Mouse (Mus musculus) adrenal gland, adult (tissue): ENCODE results near the gene Cd79a.
A peak's percentile ranks its signal among the peaks of the same experiment; 100 is the strongest.

ENCODE experiments used
- DNase-seq, 2 experiments: peaks; one replicate each; pipeline ENCODE4 v3.0.0; 2022 to 2023; ENCODE audit warnings: low spot score in 1 of 2; ENCODE audit not compliant: inconsistent age in 2 of 2

Gene Cd79a

DNA sequence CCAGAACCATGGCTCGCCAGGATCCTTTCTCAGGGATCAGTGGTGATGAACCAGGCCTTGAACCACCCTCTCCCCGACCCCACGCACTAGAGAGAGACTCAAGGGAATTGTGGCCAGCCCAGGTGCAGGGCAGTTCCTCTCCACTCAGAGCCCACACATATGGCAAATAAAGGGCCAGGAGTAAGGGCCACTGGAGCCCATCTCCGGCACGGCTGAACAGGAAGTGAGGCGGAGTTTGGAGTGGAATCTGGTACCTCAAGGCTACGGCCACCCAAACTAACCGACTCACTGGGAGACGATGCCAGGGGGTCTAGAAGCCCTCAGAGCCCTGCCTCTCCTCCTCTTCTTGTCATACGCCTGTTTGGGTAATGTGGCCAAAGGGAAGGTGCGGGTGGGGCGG is at the start of gene Cd79a:
Gene Cd79a (plus strand): TSS at position 158 of the 400 bp plus-strand sequence.
- DNase-seq: no peak

DNA sequence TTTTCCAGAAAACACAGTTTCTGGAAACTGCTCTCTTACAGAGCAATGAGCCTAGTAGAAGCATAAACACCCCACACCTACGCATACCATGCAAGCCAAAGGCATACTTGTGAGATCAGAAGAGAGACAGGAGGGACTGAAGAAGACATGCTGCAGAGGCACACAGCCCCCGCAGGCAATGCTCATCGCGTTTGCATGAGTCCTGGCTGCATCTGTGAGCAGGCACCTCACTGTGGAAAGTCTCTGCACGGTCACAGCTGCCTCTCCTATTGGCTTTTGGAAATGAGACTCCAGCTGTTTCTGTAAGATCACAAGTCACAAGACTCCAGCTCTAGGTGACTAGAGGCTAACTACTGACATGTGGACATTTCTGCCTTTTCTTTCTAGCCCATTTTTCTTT is 47.0 kb upstream of the Cd79a start:
- DNase-seq: peak in 1 of 2 experiments; percentile 39

DNA sequence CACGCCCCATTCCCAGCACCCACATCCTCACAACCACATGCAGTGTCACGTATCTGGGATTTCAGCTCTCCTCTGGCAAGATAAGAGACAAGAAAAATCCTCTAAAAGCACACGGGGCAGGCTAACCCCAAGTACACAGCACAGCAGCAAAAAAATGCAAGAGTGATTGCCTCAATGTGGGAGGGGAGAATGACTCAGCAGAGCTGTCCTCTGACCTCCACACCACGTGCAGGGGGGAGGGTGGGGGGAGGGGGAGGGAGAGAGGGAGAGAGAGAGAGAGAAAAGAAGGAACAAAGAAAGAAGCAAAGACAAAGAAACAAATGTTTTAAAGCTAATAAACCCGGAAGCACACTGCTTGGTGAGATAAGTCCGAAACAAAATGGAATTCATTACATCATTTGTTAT is 46.3 kb upstream of the Cd79a start:
- peak; percentile 57 to 82 for DNase-seq

DNA sequence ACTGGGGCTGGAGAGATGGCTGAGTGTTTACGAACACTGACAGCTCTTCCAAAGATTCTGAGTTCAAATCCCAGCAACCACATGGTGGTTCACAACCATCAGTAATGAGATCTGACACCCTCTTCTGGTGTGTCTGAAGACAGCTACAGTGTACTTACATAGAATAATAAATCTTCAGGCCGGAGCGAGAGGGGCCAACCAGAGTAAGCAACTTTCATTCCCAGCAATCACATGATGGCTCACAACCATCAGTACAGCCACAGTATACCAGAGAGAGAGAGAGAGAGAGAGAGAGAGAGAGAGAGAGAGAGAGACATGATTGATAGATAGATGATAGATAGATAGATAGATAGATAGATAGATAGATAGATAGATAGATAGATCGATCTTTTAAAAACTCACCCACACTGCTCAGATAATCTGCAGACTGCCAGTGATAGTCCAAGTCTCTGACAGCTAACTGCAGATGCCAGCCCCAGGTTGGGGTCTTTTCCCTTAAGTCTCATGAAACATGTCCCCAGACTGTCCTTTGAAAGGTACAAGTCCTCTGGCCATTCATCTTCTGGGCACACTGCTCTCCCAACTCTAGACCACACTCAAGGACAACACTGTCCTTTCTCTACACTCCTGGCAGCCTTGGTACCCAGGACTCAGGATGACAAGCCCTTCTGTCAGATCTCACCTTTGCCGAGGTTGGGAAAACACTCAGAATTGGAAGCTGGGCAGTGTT is 45.4 kb upstream of the Cd79a start:
- DNase-seq: peak in 1 of 2 experiments; percentile 31

DNA sequence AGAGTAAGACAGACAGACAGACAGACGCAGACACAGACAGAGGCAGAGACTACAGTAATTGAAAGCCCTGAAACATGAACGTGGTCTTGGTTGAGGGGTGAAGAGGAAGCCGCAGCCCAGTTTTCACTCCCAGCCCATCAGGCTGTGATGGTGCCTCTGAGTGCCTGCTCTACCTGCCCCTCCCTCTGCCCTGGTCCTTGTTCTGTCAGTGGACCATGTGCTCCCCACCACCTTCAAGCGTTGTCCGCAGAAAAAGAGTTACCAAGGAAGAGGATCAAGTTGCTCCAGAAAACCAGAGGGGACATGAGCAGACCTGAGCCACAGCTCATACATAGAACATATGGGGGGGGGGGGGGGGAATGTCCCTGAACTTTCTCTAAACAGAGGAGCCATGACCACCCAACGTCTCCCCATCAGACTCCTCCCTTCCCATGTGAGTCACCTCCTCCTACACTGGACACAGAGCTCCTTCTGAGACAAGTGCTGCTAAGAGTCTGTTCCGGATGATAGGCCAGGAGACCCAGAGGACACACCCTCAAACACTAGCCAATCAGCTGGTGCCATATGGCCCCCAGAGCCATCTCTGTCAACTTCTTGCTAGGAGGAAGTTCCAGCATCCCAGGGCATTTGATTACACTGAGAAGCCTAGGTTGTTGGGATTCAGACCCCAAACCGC is 44.5 kb upstream of the Cd79a start:
- no peak for DNase-seq

DNA sequence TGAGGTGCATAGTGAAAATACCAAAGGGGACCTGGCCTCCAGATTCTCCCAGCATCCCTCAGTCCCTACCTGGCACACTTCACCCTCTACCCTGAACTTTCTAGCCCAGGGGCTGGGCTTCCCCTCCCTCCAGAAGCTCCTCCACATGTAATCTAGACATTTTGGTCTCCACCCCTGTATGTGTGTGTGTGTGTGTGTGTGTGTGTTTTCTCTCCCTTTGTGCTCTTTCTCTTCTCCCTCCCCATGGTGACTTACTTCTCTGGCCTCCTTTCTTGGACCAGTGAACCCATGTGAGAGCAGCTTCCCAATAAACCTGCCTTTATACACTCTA is 44.0 kb upstream of the Cd79a start:
- DNase-seq: no peak

DNA sequence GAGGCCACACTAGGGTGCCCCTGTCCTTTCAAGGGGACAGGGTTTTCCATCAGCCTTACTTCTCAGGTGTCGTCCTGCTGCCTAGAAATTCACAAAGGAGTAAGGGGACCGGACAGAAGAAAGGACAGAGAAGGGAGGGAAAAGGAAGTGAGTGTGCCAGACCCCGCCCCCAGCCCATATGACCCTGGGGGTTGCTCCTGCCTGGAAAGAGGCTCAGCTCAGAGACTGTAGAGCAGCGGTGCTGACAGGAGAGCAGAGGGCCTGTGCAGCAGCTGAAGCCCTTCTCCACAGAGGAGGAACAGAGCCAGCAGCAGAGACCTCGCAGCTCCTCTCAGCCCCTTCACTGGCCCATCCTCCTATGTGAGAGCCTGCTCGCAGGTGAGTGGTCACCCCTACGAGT is 43.5 kb upstream of the Cd79a start:
- DNase-seq: no peak

DNA sequence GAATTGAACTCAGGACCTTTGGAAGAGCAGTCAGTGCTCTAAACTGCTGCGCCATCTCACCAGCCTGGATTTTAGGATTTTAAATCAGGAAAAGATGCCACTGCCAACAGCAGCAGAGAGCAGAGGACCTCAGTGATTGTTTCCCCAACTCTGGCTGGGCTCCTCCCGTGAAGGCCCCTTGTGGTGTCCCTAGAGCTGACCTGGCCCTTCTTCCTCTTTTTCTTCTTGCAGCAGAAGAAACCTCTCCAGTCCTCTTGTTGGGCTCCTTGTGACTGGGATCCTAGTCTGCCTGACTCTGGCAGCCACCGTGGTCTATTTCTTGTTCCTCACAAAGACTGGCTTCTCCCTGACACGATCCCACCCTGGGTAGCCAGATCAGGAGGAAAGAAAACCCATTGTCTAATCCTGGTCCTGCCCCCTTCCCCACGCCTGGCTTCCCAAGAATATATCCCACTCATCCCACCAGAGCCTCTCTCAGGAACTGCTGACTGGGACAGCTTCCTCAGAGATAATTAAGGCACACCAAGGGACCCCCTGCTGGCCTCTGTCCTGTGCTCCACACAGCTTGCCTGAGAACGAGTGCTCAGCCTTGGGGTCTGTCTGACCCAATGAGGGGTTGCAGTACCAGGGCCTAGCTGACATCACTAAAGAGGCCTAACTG is 40.6 kb upstream of the Cd79a start:
- DNase-seq: no peak

DNA sequence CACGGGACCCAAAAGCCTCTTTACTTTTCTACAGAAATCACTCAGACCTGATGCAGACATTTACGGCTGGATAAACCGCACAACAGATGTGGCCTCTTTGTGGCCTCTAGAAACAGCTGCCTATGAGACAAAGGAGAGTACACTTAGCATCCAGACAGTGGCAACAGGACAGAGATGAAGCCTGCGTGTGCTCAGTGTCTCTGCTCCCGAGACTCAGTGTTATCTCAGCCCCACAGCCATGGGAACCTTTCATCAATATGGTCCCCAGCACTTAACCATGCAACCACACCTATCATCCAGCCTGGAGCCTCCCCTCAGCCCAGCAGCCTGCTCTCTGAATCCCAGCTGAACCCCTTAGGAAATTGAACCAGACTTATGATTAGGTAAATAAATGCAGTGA is 37.9 kb upstream of the Cd79a start:
- DNase-seq: no peak

DNA sequence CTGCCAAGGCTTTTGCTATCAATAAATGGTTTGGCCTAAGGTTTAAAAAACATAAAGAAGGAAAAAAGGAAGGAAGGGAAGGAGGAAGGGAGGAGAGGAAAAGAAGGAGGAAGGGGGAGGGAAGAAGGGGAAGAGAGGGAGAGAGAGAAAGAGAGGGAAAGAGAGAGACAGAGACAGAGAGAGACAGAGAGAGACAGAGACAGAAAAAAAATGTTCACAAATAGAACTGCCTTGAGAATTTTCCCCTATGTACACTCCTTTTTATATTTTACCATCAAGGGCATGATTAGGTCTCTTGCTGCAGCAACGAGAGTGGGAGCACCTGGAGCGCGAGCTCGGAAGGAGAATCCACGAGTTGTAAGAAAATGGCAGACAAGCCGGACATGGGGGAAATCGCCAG is 35.3 kb upstream of the Cd79a start, which contains the start of gene Gm9844:
Gene Gm9844 (plus strand): TSS at position 301 of the 400 bp plus-strand sequence.
- no peak for DNase-seq

DNA sequence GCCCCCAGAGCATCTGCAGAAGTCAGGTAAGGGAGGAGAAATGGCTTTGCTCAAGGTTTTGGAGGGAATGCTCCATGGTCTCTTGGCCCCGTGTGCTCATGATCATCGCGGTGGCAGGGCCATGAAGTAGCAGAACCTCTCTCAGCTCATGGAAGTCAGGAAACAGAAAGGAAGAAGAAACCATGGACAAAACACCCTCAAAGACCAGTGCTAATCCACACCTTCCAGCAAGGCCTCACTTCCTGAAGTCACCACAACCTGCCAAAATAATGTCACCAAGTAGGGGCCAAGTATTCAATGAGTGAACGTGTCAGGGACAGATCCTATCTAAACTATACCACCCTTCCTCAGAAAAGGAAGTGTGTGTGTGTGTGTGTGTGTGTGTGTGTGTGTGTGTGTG is 34.3 kb upstream of the Cd79a start:
- DNase-seq: no peak

DNA sequence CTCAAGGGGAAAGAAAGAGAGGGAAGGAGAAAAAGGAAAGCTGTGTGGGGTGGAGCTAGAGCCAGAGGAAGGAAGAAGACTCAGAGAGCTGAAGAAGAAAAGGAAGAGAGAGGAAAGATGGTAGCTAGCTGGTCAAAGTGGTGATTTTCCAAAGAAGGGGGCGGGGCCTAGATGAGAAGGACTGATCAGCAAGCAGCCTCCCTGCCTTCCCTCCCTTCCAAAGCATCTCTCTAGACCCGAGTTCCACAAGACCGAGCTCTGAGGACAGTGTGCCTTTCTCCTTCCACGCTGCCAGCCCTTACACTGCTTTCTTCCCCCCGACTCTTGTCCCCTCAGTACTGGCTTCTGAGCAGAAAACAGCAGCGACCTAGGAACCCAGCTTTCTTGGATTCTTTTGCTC is 33.0 kb upstream of the Cd79a start:
- DNase-seq: no peak

DNA sequence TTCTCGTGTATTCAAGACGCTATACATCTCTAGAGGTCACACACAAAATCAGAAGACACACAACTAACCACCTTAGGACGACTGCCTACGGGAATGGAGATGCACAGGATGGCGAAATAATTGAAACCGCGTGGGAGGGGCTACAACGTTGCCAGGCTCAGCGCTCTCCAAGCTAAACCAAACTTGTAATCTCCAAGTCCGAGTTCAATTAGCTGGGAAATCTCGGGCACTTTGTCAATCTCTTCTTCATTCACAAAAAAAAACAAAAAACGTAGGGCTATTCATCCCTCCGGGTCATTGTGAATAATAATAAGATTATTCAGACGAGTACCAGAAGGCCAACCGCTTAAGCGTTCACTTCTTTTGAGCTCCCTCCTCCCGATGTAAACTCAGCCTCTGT is 28.1 kb upstream of the Cd79a start:
- DNase-seq: no peak

DNA sequence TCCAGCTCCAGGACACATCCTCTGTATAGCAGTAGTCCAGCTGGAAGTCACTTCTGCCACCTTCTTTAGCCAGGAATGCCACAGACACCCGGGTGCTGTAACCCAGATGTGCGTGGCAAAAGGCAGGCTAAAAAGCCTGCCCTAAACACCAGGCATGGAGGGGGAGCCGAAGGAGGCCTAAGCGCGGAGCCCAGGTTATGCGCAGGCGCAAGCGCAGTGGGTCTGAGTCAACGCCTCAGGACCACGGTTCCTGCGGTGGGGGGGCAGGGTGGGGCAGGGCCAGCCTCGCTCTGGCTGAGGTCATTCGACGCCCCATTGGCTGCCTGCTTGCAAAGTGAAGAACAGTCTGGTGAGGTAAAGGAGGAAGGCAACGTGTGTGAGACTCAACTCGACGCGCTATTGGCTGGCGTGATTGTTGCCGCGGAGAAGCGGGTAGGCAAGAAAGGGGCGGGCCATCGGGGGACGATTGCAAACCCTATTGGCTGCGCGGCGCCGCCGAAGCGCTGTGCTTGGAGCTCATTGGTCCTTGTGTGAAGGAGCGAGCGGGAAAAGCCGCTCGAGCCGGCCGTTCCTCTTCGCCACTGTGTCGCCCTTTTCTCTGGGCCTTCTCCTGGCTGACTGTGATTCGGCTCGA is 27.5 kb upstream of the Cd79a start, which contains the start of the genes Lypd4 and Dmrtc2:
Gene Lypd4 (minus strand): TSS at position 410 of the 634 bp plus-strand sequence.
Gene Dmrtc2 (plus strand): TSS at position 526 of the 634 bp plus-strand sequence.
- no peak for DNase-seq

DNA sequence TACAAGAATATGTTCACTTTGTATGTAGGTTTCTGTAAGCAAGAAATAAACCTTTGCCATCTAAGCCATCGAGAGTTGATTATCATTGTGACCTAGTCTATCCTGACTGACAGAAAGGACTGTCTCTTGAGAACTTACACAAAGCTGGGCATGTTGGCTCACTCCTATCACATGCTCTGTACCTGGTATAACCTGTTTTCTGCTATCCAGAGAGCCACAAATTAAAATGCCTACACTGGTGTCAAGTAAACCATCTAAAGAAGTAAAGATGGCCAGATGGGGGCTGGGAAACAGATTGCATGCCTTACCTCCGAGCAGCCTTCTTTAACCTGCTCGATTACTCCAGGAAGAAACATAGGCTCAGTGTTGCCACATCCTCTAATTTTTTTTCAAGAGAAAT is 19.6 kb upstream of the Cd79a start:
- DNase-seq: no peak

DNA sequence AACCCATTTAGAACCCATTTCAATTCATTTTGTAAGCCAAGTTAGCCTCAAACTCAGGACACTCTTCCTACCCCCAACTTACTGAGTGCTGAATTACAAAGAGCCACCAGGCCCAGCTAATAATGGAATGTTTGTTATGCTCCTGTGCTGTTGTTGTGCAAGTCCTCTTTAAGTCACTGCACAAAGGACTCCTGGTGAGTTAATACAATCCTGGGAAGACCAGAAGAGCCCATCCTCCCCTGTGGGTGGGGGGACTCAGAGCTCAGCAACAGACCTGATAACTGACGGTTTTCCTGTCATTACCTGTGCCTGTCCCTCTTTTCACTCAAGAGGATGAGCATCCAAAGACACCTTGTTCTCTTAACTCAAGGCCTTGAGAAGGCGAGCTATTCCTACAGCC is 17.6 kb upstream of the Cd79a start:
- no peak for DNase-seq

DNA sequence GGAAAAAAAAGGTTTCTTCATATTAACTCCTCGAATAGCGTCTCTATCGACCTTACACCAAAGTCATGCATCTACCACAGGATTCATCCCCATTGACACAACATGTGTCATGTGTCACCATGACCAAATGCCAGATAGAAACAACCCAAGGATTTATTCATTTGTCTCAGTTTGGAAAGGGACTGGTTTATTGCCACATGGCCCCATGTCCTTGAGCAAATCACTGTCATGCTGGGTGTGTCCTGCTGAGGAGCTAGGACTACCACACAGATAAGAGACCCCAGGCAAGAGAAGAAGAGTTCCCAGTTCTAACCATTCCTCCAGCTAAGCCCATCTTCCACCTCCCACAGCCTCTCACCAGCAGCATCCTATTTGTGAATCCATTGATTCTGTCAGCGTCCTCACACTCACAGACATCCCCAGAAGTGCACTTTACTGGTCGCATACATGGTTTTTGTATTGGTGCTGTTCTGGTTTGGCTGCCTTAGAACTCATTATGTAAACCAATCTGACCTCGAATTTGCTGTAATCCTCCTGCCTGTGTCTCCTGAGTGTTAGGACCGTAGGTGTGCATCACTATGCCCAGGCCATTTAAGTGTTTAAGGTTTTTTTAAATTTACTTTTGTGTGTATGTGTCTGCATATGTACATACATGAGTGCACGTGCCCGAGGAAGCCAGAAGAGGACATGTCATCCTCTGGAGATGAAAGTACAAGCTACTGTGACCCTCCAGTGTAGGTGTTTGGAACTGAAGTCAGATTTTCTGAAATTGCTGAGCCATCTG is 14.6 kb upstream of the Cd79a start:
- DNase-seq: peak; percentile 56 to 86

DNA sequence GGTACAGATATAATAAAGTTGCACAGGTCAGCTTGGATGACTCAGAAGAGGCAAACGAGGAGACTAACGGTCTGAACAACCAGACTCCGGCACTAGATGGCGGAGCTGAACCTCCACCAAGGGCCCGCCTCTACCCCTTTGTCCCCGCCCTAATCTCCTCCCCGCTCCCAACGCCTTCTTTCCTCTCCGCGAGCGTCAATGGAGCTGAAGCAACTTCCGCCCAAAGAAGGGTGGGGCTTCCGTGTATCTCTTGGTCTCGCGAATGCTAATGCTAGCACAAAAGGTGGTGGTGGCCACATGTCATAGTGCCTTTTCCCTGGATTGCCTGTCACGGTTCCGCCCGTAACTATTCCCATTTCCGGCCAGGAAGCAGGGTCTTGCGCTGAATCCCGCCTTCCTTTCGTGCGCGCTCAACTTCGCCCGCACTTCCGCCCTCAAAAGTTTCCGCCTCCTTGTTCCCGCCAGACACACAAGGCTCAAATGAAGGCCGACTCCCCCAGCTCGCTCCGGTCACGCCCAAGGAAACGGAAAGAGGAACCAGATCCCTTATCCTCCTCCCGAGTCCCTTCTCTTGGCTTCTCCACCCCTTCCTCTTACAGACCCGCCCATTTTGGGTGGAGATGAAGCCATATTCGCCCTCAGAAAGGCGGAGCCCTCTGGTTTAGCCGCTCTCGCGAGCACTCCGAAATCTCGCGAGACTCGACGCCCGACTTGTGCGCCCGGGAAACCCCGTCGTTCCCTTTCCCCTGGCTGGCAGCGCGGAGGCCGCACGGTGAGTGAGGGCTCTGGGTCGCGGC is 13.1 kb upstream of the Cd79a start, which contains the start of gene Rps19:
Gene Rps19 (plus strand): TSS at position 476 of the 797 bp plus-strand sequence.
- peak; percentile 99 to 100 for DNase-seq

DNA sequence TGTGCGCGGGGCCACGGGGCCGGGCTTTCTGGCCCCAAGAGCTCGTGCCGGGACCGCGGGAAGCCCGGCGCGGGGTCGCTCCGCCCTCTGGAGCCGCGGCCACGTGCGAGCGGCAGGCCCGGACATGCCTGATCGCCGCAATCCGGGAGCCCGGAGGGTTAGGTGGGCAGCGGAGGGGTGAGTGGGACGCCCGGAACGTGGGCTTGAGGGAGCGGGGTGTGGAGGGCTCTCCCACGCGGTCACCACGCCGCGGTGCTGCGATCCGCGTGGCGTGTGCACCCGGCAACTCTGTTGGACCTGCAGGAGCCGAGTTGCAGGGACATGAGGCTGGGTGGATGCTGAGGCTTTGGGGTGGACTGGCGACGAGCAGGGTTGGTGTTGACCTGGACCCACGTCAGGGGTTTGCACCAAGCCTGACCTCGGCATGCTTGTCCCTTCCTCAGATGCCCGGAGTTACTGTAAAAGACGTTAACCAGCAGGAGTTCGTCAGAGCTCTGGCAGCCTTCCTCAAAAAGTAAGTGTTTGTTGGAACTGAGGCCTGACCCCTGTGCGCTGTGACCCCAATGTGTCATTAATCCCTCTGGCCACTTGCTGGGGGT is 12.4 kb upstream of the Cd79a start:
- no peak for DNase-seq
